Mouse (Mus musculus) T-helper 1 cell (primary cell): ENCODE data around the gene Tbc1d23.

ENCODE experiments used
- in situ Hi-C: fragments of 300-600 bp; cut with MboI, MseI; formaldehyde crosslinking; loops from one replicate; pipeline ENCODE4 v1.15.1; 2025; ENCODE audit warnings: high pct_unique_total_duplicates

Gene Tbc1d23

DNA sequence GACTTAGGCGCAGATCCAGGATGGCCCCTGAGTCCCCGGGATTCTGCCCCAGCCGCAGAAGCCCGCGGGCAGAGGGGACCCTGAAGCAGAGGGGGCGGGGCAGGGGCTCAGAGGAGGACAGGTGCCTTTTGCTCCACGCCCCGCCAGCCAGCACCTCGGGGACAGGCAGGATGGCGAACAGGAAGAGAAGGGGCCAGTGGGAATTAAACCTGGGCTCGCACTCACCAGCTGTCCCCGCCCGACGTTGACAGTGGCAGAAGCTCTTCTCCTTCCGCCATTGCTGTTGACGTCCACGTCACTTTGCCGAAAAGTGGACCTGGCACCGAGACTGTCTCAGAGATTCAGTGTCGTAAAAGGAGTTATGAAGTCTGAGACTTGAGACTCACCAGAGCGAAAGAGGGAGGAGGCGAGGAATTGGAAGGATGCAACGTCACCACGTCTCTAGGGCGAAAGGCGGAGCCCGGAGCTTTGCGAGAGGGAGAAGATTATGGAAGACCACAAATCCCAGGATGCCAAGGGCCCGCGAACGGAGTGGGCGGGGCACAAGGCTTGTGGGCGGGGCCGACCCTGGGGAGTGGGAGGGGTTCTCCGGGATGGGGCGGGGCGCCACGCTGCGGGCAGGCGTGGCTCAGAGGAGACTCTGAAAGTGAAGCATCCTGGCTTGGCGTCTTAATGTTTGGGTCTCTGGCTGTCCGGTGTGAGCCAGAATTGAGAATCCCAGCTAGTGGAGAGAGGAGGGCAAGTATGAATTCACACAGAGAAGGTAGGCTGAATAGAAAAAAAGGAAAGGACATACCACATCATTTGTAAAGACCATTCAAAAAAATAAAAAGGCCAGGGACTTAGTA lies at the start of gene Tbc1d23:
TSS of gene Tbc1d23 (minus strand) at position 416 of the 848 bp plus-strand sequence.
- in situ Hi-C loops: loop anchor here (5.0 kb wide), 1 partner anchor 376 kb away; the partner anchor contains the start of gene Cmss1

DNA sequence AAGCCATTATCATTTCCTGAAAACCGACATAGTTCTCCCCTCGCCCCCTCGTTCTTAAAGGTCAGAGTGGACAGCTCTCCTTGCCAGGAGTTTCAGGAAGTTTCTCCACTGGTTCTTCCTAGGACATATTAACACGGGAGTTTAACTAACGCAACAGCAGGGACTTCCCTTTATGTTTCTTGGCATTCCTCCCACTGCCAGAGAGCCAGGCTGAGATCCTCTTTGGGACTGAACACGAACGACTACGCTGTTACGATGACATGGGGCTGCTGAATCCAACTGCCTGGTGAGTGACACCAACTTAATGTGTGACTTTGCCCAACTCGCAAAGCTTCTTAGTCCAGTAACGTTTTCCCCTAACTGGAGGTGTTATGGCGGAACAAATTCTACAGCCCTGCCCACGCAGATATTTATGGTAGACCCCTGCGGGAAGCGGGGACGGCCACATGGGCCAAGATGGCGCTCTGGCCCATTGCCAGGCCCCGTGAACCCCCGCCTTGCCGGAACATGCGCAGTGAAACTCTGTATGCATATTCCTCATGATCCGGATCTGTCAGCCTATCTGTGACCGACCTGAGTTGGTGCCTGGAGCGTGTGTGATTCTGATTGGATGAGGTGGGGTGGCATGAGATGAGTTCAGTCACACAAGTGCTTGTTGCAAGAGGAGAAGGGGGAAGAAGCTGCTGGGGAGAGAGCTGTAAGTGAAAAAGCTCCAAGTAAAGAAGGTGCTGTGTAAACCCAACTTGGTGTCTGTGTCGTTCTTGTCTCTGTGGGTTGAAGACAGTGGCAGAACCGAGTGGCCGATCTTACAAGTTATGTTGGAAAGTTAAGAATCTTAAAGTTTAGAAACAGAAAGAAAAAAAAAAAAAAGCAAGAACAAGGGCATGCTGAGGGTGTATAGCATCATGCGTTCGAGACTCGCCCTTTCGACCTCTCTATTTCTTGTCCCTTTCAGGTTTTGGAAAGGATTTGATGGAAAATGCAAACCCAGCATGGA lies 49.2 kb upstream of the Tbc1d23 start:
- in situ Hi-C loops: no loop called here

DNA sequence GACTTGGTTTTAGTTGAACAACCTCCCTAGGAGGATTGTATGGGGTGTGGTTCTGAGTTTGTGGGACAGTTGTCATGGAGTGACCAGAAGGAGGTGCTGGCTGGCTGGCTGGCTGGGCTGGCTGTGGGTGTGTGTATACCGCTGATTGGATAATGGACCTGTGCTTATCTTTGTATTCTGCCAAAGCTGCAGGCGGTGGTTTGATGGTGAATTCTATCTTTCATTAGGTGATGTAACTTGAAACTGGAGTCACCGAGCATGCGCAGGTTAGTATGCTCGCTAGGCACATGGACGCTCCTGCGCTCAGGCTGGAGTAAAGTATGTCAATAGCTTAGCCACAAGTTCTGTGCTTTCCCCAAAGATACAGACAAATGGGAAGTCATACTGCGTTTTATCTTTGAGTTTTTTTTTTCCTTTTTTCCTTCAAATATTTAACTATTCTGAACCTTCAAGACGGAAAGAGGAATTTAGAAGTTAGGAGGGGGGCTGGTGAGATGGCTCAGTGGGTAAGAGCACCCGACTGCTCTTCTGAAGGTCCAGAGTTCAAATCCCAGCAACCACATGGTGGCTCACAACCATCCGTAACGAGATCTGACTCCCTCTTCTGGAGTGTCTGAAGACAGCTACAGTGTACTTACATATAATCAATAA lies 47.8 kb upstream of the Tbc1d23 start:
- in situ Hi-C loops: no loop called here

DNA sequence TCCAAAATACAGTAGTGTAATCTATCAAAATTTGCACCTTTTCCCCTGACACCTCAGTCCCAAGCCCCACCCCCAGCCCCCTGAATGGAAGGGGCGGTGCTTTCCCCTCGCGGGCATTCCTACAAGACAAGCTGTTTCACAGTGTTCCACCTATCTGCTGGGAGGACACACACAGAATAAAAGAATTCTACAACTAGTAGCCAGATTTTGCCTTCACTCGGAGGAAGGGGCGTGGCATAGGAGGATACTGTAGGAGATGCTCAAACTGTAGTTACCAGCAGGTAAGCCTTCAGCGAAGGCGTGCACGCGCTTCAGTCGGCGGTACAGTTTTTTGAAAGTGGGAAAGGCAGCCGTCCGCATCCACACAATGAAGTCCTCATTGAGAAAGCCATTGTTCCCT lies 38.4 kb upstream of the Tbc1d23 start:
- in situ Hi-C loops: no loop called here

DNA sequence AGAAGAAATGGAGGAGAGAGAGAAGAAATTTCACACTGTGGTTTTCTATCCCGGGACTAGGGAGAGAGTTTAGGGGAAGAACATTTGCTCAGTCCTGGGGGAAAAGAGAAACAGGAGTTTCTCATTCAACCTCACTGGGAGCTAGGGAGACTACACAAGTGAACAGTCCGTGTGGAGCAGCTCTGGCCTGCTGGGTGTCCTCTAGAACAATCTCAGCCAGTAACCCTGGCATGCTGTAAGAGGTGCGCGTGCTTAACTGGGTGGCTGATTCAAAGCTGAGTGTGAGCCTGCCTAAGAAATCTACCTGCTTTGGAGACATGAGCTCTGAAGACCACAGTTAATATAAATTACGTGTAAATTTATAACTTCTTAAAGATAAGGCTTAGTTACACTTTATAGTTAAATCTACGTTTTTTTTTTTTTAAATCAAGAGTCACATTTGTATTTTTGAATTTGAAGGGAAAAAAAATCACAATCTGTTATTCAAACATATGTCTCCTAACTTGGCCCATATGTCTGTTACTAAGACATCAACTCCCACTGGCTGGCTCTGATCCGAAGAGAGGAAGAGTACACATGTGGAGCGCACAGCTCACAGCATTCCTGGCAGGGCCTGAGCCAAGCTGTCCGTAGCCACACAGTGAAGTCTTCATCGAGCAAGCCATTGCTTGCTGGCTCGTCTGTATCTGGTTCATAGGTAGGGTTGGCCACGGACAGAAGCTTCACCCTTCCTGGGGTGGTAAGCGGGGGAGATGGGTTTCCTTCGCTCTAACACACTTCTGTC lies 36.9 kb upstream of the Tbc1d23 start:
- in situ Hi-C loops: no loop called here

DNA sequence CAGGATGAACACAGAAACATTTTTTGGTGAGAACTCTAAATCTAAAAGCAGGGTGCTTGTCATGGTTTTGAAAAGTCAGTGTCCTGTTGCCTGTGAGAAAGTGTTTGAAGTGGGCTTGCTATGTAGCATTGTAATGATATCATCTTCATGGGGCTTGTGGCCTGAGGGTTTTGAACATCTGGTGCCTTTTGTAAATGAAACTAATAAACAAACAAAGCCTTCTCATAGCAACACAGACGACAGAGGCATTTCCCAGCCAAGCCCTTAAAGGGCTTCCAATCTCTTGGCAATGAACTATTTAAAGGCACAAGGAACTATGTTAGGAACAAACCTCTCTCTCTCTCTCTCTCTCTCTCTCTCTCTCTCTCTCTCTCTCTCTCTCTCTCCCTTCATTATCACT lies 35.8 kb upstream of the Tbc1d23 start:
- in situ Hi-C loops: no loop called here

DNA sequence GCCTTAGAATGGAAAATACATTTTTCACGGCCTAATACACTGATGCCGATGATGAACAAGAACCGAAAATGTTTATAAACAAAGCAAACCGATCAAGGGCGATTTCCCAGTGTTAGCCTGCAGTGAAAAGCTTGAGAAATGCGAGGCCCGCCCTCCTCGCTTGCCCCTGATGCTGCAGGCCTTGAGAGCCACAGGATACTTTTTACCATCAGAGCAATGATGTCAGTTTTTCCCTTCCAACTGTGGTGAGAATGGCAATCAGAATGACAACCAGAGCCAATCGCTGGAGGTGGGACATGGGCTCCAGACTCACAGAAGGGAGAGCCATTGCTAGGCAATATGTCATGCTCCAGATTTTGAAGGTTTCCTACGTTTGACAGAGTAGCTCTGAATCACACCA lies 28.8 kb upstream of the Tbc1d23 start:
- in situ Hi-C loops: no loop called here

DNA sequence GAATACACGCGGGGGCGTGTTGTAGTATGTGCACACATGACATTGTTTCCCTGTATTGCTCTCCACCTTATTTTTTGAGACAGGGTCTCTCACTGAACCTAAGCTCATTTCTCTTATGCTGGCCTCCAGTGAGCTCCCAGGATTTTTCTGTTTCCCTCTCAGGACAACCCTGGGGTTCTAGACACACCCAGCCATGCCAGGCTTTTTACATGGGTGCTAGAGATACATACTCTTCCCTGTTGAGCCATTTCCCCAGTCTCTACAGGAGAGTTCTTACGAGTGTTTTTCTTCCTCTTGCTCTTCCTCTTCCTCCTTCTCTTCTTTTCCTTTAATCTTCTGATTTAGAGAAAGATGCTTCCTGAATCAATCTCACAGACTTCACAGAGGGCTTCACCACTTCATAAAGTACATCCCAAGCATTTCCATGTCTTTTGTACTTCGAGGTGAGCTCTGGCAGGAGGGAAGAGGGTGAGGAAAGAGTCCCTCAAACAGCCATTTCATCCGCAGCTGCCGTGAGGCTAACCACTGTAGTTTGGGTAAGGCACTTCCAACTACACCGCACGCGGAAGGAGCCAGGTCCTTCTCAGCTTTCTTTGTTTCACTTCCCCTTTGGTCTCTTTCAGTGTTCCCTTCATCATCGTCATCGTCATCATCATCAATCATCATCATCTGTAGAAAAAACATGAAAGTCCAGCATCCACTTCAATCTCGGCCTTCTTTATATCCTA lies 28.2 kb upstream of the Tbc1d23 start:
- in situ Hi-C loops: no loop called here

DNA sequence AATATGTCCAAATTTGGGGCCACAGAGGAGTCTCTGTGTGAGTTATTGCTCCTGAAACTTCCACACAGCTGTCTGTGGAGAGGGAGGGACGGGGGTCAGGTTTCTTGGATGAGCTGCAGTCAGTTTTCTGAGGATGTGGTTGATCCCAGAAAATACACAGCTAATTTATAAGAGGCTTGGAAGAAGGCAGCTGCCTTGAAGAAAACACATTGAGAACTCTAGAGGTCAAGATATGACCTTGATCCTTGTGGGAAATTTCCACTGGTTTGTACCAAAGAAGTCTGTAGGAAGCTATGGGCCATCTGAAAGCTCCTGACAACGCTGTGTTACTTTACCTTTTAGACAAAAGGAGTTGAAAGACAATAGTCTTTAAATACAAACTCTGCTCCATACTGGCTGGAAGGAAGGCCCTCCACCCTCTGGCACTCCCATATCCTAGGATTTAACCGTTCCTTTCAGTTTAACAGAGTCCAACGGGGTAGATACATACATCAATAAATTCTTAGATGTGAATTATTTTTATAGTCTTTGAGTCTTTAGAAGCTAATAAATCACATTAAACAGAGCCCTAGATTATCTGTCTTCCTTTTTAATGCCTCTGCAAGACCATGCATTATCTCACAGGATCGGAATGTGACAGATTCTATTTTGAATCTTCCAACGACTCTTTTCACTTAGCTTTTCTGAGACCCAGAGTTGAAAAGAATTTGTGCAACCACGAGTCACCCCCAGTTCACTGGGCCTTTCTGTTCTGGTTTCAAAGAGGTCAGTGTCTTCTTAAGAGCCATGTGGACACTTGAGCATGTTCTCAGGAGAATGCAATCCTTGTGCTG lies 20.5 kb upstream of the Tbc1d23 start:
- in situ Hi-C loops: no loop called here

DNA sequence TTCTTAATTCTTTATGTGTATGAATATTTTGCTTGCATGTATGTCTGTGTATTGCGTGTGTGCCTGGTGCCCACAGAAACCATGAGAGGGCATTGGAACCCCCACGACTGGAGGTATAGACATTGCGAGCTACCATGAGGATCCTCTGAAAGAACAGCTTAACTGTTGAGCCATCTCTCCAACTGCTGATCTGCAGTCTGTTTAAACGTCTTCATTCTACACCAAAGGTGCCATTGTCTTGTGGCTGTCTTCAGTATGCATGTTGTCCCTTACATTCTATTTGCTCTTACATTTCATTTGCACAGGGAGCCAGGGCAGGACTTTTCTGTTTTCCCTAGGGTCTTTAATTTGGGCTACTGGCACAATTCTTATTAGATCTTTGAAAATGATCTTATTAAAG lies 19.7 kb upstream of the Tbc1d23 start:
- in situ Hi-C loops: no loop called here

DNA sequence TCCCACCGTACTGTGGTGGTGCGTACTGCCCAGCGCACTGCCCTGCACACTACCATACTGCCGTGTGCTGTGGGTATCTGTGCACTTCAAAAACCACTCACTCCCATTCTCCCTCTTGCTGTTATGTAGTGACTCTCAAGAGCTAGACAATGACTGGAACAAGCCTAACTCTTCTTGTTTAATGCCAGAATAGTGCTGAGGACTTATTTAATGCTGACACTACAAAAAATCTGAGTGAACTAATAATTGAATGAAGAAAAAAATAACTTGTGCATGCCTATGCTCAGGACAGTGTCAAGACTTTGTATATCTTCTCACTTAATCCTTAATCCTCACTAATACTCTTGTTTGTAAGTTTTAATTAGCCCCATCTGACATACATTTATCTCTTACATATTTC lies 16.2 kb upstream of the Tbc1d23 start:
- in situ Hi-C loops: loop anchor here (5.0 kb wide), 1 partner anchor 335 kb away; no protein-coding TSS in a partner anchor

DNA sequence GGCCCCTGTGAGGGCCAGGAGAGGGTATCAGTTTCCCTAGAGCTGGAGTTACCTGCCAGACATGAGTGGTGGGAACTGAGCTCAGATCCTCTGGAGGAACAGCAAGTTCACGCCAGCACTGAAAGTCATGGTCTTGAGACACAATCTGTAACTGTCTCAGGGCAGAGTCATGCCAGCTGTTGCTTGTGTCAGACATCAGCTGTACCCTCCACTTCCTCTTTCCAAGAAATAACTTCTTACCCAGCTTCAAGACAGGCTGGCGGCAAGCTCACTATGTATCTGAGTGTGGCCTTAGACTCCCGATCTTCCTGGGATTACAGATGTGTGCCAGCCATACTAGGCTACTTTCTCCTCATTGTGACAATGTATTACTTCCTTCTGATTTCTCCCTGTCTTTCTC lies 15.3 kb upstream of the Tbc1d23 start:
- in situ Hi-C loops: loop anchor here (5.0 kb wide), 1 partner anchor 336 kb away; no protein-coding TSS in a partner anchor

DNA sequence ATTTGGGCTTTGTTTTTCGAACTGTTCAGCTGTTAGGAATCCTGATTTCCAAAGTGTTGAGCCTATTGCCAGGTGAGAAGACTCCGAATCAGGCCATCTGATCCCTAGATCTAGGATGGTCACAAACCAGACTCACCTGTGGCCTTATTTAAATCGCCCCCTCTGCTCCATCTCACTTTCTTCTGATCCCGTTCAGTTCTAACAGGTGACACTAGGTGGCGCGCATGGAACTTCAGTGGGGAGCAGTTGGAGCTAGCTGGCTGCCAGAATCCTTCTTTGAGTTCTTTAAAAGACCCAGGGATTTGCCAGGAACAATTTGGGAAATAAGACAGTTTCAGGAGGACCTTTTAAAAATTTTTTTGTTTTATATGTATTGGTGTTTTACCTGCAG lies 12.5 kb upstream of the Tbc1d23 start:
- in situ Hi-C loops: no loop called here

DNA sequence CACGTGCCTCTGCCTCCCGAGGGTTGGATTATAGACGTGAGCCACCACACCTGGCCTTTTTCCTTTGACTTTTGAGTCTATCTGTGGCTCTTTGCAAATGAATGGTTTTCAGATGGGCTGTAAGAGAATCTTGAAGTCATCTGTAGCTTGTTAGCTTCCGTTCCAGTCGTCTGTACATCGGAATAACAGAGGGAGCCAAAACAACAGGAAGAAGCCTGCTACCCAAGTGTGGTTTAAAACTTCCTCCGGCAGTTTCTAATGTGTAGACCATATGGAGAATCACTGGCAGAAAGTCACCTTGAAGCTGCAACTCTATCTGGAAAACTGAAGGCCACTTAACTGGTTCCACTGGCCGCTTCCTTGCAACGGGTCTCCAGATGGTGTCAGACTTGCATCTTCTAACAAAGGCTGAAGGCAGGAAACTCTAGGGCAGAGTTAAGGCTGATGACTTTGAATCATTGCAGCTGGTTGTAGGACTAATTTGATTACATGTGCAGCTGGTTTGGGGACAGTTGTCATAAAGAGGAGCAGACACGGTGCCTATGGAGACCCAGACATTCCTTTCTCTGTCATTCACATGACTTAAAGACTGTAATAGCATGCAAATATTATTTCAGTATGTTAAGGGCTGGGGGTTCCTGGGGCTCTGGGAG lies 12.0 kb upstream of the Tbc1d23 start:
- in situ Hi-C loops: no loop called here

DNA sequence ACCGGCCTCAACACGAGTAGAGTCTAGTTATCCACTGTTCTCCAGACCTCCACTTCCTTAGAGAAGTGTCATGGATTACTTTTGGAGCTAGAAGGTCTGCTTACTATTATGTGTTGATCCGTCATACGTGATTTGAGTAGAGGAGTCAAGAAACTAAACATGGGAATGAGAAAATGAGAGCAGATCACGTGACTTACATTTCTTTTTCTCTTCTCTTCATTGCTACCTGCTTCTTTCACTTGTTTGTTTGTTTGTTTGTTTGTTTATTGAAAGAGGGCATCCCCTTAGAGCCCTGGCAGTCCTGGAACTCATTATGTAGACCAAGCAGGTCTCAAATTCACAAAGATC lies 11.5 kb upstream of the Tbc1d23 start:
- in situ Hi-C loops: no loop called here

DNA sequence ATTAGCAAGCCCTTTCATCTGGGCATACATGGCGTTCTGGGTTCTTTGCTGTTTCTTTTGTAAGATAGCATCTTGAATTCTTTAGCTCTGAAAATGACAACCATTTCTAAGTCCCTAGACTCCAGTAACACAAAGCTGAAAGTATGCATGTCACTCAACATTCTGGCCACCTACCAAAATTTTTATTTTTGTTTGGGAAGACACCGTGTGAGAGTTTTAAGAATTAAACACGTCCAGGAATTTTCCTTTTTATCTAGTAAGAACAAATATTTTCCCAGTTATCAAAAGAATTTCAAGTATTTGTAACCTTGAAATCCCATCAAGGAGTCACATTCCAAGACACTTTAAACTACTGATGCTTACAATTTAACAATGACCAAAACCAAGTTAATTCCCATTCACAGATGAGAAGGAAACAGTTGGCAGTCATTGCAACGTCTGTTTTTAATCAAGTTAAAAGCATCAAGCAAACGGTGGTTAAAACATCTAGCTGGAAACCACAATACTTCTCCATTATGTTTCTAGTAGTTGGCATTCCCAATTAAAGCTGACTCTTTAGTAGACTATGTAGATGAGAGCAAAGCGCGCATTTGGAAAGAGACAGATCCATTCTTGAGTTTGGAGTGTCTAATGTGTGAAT lies 4.7 kb upstream of the Tbc1d23 start:
- in situ Hi-C loops: no loop called here

DNA sequence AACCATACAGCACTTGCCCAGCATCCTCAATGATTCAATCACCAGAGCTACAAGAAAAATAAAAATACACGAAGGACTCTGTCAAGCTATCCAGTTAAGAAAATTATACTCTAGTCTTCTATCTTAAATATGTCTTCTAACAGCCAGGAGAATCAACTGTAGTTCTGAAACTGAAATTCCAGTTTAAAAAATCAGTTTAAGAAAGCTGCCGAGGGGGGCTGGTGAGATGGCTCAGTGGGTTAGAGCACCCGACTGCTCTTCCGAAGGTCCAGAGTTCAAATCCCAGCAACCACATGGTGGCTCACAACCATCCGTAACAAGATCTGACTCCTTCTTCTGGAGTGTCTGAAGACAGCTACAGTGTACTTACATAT lies 620 bp upstream of the Tbc1d23 start:
- in situ Hi-C loops: loop anchor here (5.0 kb wide), 1 partner anchor 375 kb away; the partner anchor contains the start of gene Cmss1

DNA sequence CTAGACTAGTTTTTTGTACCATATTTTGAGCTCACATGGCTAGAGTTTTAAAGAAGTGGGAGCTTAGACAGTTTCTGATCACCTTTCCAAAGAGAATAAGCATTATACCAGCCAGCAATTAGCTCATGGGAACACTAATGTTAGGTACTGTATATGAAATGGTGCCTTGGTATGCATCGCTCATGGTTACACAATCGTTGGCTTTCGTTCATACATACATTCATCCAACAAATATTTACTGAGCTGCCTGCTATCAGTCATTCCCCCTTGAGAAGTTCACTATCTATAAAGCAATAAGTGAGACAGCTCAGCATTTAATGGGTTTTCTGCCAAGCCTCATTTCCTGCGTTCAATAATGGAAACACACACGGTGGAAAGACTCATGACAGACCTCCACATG lies 4.9 kb downstream of the Tbc1d23 start:
- in situ Hi-C loops: no loop called here

DNA sequence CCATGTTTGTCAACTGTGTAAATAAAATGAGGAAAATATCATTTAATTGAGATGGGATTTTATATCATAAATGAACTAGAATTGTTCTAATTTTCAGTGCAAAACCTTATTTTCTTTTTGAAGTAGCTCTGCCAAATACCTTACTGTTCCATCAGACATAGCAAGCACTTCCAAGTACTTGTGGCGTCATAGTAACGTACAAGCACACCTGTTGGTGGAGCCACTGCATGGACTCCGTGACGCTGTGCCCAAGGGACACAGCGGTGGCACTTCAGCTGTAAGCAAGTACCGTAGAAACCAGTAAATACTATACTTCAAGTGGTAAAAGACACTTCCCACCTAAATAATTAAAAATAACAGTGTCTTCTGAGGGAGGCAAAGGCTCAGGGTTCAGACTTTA lies 10.9 kb downstream of the Tbc1d23 start:
- in situ Hi-C loops: no loop called here
